Comparison of ENCODE assay signal across 8 mouse cellular contexts in genomic region chr7:126898102-126898990, GRCm38 (mm10). TPM values are rescaled to one million over a fixed set of nuclear protein-coding genes. Genes with fewer than 3 reads are reported as not detected.
DNase-seq lines count a peak whose midpoint lies in the region; ATAC-seq and TF ChIP-seq lines count a peak whose summit lies in the region.

No protein-coding gene starts in this region.

- peak overlapping the region; percentile 39; the same call in 1 of the 2 replicates for H3K27ac ChIP-seq in embryonic facial prominence, embryonic 13.5 days
- H3K27ac ChIP-seq in limb, embryonic 14.5 days (replicated peaks; ENCODE audit: low read depth, low read length): peak overlapping the region; percentile 45
- H3K27ac ChIP-seq in midbrain, postnatal 0 days (ENCODE audit: low read depth, low read length): peak overlapping the region; percentile 88

- DNase-seq in 3134 (ENCODE audit: extremely low read depth, insufficient read length, low spot score): peak; percentile 93
- DNase-seq in adrenal gland, postnatal 36 days: peak; percentile 99
- peak; percentile 96 for DNase-seq in heart, adult 8-10 months (ENCODE audit: low spot score)
- DNase-seq in kidney, adult 9 months: peak; percentile 96
- peak; percentile 91 for DNase-seq in limb, embryonic 14.5 days (ENCODE audit: low spot score)
- peak; percentile 93 for DNase-seq in midbrain, postnatal 0 days (ENCODE audit: low spot score)
- DNase-seq in spleen, postnatal 14 days (ENCODE audit: low spot score in 2 of 2): peak; percentile 95 to 98

- peak; percentile 70; the same call in 1 of the 2 replicates for TF ChIP-seq POLR2A in limb, embryonic 14.5 days (IDR thresholded peaks at IDR 0.05; ENCODE audit: borderline replicate concordance, extremely low read depth, insufficient read depth, insufficient read length)

- H3K4me2 ChIP-seq in embryonic facial prominence, embryonic 13.5 days: peak overlapping the region; percentile 77
- peak overlapping the region; percentile 68 for H3K4me2 ChIP-seq in limb, embryonic 14.5 days (replicated peaks; ENCODE audit: low read depth, low read length, severe bottlenecking)
- peak overlapping the region; percentile 54 for H3K4me2 ChIP-seq in midbrain, postnatal 0 days (ENCODE audit: low read depth, low read length, poor library complexity, severe bottlenecking)

- peak overlapping the region; percentile 87 for H3K9ac ChIP-seq in embryonic facial prominence, embryonic 13.5 days
- peak overlapping the region; percentile 67 for H3K9ac ChIP-seq in limb, embryonic 14.5 days (ENCODE audit: low read depth, low read length, severe bottlenecking)
- H3K9ac ChIP-seq in midbrain, postnatal 0 days (replicated peaks; ENCODE audit: low read length, poor library complexity, severe bottlenecking): peak overlapping the region; percentile 80

- H3K4me3 ChIP-seq in embryonic facial prominence, embryonic 13.5 days: peak overlapping the region; percentile 69
- H3K4me3 ChIP-seq in limb, embryonic 14.5 days (replicated peaks; ENCODE audit: low read length): peak overlapping the region; percentile 57
- H3K4me3 ChIP-seq in midbrain, postnatal 0 days (ENCODE audit: low read depth, low read length): peak overlapping the region; percentile 61

- H3K9me3 ChIP-seq in embryonic facial prominence, embryonic 13.5 days: no peaks in the 10 kb centered on the region
- H3K9me3 ChIP-seq in limb, embryonic 14.5 days (ENCODE audit: control insufficient read depth, low read length): no peaks in the 10 kb centered on the region
- no peaks in the 10 kb centered on the region for H3K9me3 ChIP-seq in midbrain, postnatal 0 days (ENCODE audit: low read length)

- no peaks in the 10 kb centered on the region for H3K27me3 ChIP-seq in embryonic facial prominence, embryonic 13.5 days
- H3K27me3 ChIP-seq in limb, embryonic 14.5 days (ENCODE audit: control insufficient read depth, insufficient read depth, low read length): no peaks in the 10 kb centered on the region
- no peaks in the 10 kb centered on the region for H3K27me3 ChIP-seq in midbrain, postnatal 0 days (ENCODE audit: insufficient read depth, low read length)

- 11% methylated on average over 37 of the region's 37 CpGs for WGBS in embryonic facial prominence, embryonic 13.5 days
- 13% methylated on average over 32 of the region's 37 CpGs for WGBS in limb, embryonic 14.5 days
- WGBS in midbrain, postnatal 0 days: 12% methylated on average over 37 of the region's 37 CpGs

- peak; percentile 91 for ATAC-seq in embryonic facial prominence, embryonic 13.5 days (ENCODE audit: insufficient number of reproducible peaks, insufficient read depth, low FRiP score, low TSS enrichment, low read depth)
- peak; percentile 97 for ATAC-seq in limb, embryonic 14.5 days (ENCODE audit: low FRiP score, low read depth)
- ATAC-seq in midbrain, postnatal 0 days (ENCODE audit: low FRiP score): peak; percentile 93

- TF ChIP-seq CTCF in midbrain, postnatal 0 days (IDR thresholded peaks at IDR 0.05): no peak

- peaks cover 17% of the 10 kb centered on the region for H3K4me1 ChIP-seq in embryonic facial prominence, embryonic 13.5 days
- peaks cover 11% of the 10 kb centered on the region for H3K4me1 ChIP-seq in limb, embryonic 14.5 days (ENCODE audit: control insufficient read depth, insufficient read depth, low read length)
- H3K4me1 ChIP-seq in midbrain, postnatal 0 days (ENCODE audit: insufficient read depth, low read length): peaks cover 9% of the 10 kb centered on the region; the same call in 1 of the 2 replicates

- no peaks in the 10 kb centered on the region for H3K36me3 ChIP-seq in embryonic facial prominence, embryonic 13.5 days
- no peaks in the 10 kb centered on the region for H3K36me3 ChIP-seq in limb, embryonic 14.5 days (ENCODE audit: control insufficient read depth, insufficient read depth, low read length)
- H3K36me3 ChIP-seq in midbrain, postnatal 0 days (ENCODE audit: insufficient read depth, low read length): no peaks in the 10 kb centered on the region

RNA-seq across cellular contexts. Expression of gene Taok2, which starts 13.8 kb away (rescaled TPM):
- 10 to 100 TPM; 54.9 to 81.3 TPM for total RNA-seq in adrenal gland, postnatal 36 days (2021)
- 53.4 and 53.6 TPM in 2 replicates for polyA plus RNA-seq in embryonic facial prominence, embryonic 13.5 days (2015; fragmentation: Nextera tagmentation; extraction: Ambion mirVana)
- total RNA-seq in heart, adult 8-10 months (2022): 10 to 100 TPM; 35.8 to 40.4 (median 38.5) TPM
- 106 and 121 TPM in 2 replicates for polyA plus RNA-seq in limb, embryonic 14.5 days (2012; rRNA removed)
- polyA plus RNA-seq in limb, embryonic 14.5 days (2014; fragmentation: Nextera tagmentation; extraction: Ambion mirVana): 28.5 and 37.1 TPM in 2 replicates
- 143 and 160 TPM in 2 replicates for total RNA-seq in midbrain, postnatal 0 days (2014; rRNA removed)
- 45.3 and 47.3 TPM in 2 replicates for polyA plus RNA-seq in midbrain, postnatal 0 days (2015; fragmentation: Nextera tagmentation; extraction: Ambion mirVana)

RNA-seq across cellular contexts. Expression of gene Tmem219, which starts 24.4 kb away (rescaled TPM):
- total RNA-seq in adrenal gland, postnatal 36 days (2021): 10 to 100 TPM; 27.3 to 32.4 TPM
- polyA plus RNA-seq in embryonic facial prominence, embryonic 13.5 days (2015; fragmentation: Nextera tagmentation; extraction: Ambion mirVana): 28.3 and 28.6 TPM in 2 replicates
- 10 to 100 TPM; 10.3 to 13.1 (median 12.6) TPM for total RNA-seq in heart, adult 8-10 months (2022)
- polyA plus RNA-seq in limb, embryonic 14.5 days (2012; rRNA removed): 33.2 and 41.6 TPM in 2 replicates
- 31.0 and 33.8 TPM in 2 replicates for polyA plus RNA-seq in limb, embryonic 14.5 days (2014; fragmentation: Nextera tagmentation; extraction: Ambion mirVana)
- 22.8 and 24.7 TPM in 2 replicates for total RNA-seq in midbrain, postnatal 0 days (2014; rRNA removed)
- polyA plus RNA-seq in midbrain, postnatal 0 days (2015; fragmentation: Nextera tagmentation; extraction: Ambion mirVana): 36.4 and 38.2 TPM in 2 replicates

RNA-seq across cellular contexts. Expression of gene Kctd13, which starts 30.3 kb away (rescaled TPM):
- total RNA-seq in adrenal gland, postnatal 36 days (2021): 10 to 100 TPM; 23.7 to 31.9 TPM
- 17.8 and 19.8 TPM in 2 replicates for polyA plus RNA-seq in embryonic facial prominence, embryonic 13.5 days (2015; fragmentation: Nextera tagmentation; extraction: Ambion mirVana)
- total RNA-seq in heart, adult 8-10 months (2022): 1 to 10 TPM; 6.6 to 9.3 (median 7.3) TPM
- 21.4 and 24.4 TPM in 2 replicates for polyA plus RNA-seq in limb, embryonic 14.5 days (2012; rRNA removed)
- 14.2 and 16.6 TPM in 2 replicates for polyA plus RNA-seq in limb, embryonic 14.5 days (2014; fragmentation: Nextera tagmentation; extraction: Ambion mirVana)
- 129 and 150 TPM in 2 replicates for total RNA-seq in midbrain, postnatal 0 days (2014; rRNA removed)
- polyA plus RNA-seq in midbrain, postnatal 0 days (2015; fragmentation: Nextera tagmentation; extraction: Ambion mirVana): 166 and 167 TPM in 2 replicates

RNA-seq across cellular contexts. Expression of gene Ino80e, which starts 36.2 kb away (rescaled TPM):
- total RNA-seq in adrenal gland, postnatal 36 days (2021): 10 to 100 TPM; 39.7 to 45.0 TPM
- 84.1 and 108 TPM in 2 replicates for polyA plus RNA-seq in embryonic facial prominence, embryonic 13.5 days (2015; fragmentation: Nextera tagmentation; extraction: Ambion mirVana)
- 10 to 100 TPM; 18.3 to 23.9 (median 21.3) TPM for total RNA-seq in heart, adult 8-10 months (2022)
- polyA plus RNA-seq in limb, embryonic 14.5 days (2012; rRNA removed): 84.3 and 89.8 TPM in 2 replicates
- polyA plus RNA-seq in limb, embryonic 14.5 days (2014; fragmentation: Nextera tagmentation; extraction: Ambion mirVana): 86.7 TPM in 2 replicates
- total RNA-seq in midbrain, postnatal 0 days (2014; rRNA removed): 55.0 and 60.3 TPM in 2 replicates
- polyA plus RNA-seq in midbrain, postnatal 0 days (2015; fragmentation: Nextera tagmentation; extraction: Ambion mirVana): 87.8 and 93.5 TPM in 2 replicates

RNA-seq across cellular contexts. Expression of gene Hirip3, which starts 36.6 kb away (rescaled TPM):
- 10 to 100 TPM; 14.5 to 16.0 TPM for total RNA-seq in adrenal gland, postnatal 36 days (2021)
- 37.5 and 43.0 TPM in 2 replicates for polyA plus RNA-seq in embryonic facial prominence, embryonic 13.5 days (2015; fragmentation: Nextera tagmentation; extraction: Ambion mirVana)
- total RNA-seq in heart, adult 8-10 months (2022): 1 to 10 TPM; 4.8 to 9.6 (median 6.4) TPM
- 55.1 and 120 TPM in 2 replicates for polyA plus RNA-seq in limb, embryonic 14.5 days (2012; rRNA removed)
- polyA plus RNA-seq in limb, embryonic 14.5 days (2014; fragmentation: Nextera tagmentation; extraction: Ambion mirVana): 15.2 and 16.1 TPM in 2 replicates
- total RNA-seq in midbrain, postnatal 0 days (2014; rRNA removed): 6.6 and 10.0 TPM in 2 replicates
- 12.2 and 16.3 TPM in 2 replicates for polyA plus RNA-seq in midbrain, postnatal 0 days (2015; fragmentation: Nextera tagmentation; extraction: Ambion mirVana)

Comparison
In these comparisons a context has a peak if more than half of its experiments do, and no peak if none do; other contexts are left out.
1. Peak in every context shown above with its lines: DNase-seq, ATAC-seq, H3K4me3 ChIP-seq and H3K27ac ChIP-seq.